Mouse (Mus musculus) heart, postnatal 0 days (tissue): ENCODE results near the gene Fam173a.

Source experiments
- CTCF ChIP-seq: IDR thresholded peaks from 2 replicates; pipeline ENCODE4 v1.5.1; 2016; ENCODE audit warnings: antibody characterized with exemption, control low read depth, low read depth
- EP300 ChIP-seq: IDR thresholded peaks from 2 replicates; pipeline ENCODE4 v1.6.1; 2016; ENCODE audit warnings: antibody characterized with exemption, low read depth

GRCm38 (mm10) chr17:25810890-25811289 lies 18.2 kb upstream of the Fam173a start:
- TF ChIP-seq CTCF (no peak), EP300 (no peak)
